Mouse (Mus musculus): Measurements from ENCODE around the gene Agl. TPM values are rescaled to one million over a fixed set of nuclear protein-coding genes. Genes with fewer than 3 reads are reported as not detected.

Agl gene
- polyA plus RNA-seq, 1 experiment = 8.9 TPM

- Histone ChIP-seq H3K4me1 (replicated peaks; ENCODE audit: control insufficient read depth, insufficient read depth, low read length) (peaks cover 7% of the 10 kb centered on the region), H3K27me3 (ENCODE audit: control insufficient read depth, insufficient read depth, low read length) (no peaks in the 10 kb centered on the region), H3K4me3 (ENCODE audit: control insufficient read depth, insufficient read depth, low read length) (no peak overlapping the region), H3K36me3 (ENCODE audit: control insufficient read depth, insufficient read depth, low read length) (no peaks in the 10 kb centered on the region), H3K27ac (ENCODE audit: control insufficient read depth, insufficient read depth, low read length) (no peak overlapping the region)
- TF ChIP-seq POLR2A (IDR thresholded peaks at IDR 0.05; ENCODE audit: control insufficient read depth, extremely low read depth, insufficient read depth, low read length, poor library complexity) (no peak), CTCF (IDR thresholded peaks at IDR 0.05; ENCODE audit: borderline replicate concordance, control insufficient read depth, extremely low read depth, insufficient read depth, low read length, poor library complexity) (no peak)
- WGBS = 95% methylated on average over 3 of the region's 3 CpGs
- DNase-seq = no peak
Observed at GRCm38 (mm10) chr3:116805866-116806265, 2.1 kb downstream of the Agl start.

DNA sequence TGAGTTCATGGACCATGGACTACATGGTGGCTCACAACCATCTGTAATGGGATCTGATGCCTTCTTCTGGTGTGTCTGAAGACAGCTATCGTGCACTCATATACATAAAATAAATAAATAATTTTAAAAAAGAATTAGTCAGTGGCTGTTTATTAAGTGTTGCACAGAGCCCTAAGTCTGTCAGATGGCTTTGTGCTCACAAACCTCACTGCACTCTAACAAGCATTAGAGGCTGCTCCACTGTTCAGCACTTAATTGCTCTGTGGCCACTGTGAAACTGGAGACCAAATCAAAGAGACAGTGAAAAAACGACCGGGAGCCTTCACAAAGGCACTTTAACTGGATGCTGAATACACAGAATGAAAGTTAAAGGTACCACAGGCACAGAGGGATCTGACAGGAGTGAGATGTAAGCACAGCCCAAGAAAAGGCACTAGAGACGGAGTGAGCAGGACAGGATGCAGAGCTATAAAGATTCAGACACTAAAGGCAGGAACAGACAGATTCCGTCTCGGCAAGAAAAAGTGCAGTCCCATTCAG, 3.1 kb downstream of the Agl start:
- Histone ChIP-seq H3K4me1 (replicated peaks; ENCODE audit: control insufficient read depth, insufficient read depth, low read length) (peaks cover 7% of the 10 kb centered on the region), H3K36me3 (ENCODE audit: control insufficient read depth, insufficient read depth, low read length) (no peaks in the 10 kb centered on the region), H3K27me3 (ENCODE audit: control insufficient read depth, insufficient read depth, low read length) (no peaks in the 10 kb centered on the region), H3K27ac (ENCODE audit: control insufficient read depth, insufficient read depth, low read length) (no peak overlapping the region), H3K4me3 (ENCODE audit: control insufficient read depth, insufficient read depth, low read length) (no peak overlapping the region)
- WGBS = 89% methylated on average over 6 of the region's 6 CpGs
- TF ChIP-seq POLR2A (IDR thresholded peaks at IDR 0.05; ENCODE audit: control insufficient read depth, extremely low read depth, insufficient read depth, low read length, poor library complexity) (no peak), CTCF (IDR thresholded peaks at IDR 0.05; ENCODE audit: borderline replicate concordance, control insufficient read depth, extremely low read depth, insufficient read depth, low read length, poor library complexity) (no peak)
- DNase-seq = no peak

DNA sequence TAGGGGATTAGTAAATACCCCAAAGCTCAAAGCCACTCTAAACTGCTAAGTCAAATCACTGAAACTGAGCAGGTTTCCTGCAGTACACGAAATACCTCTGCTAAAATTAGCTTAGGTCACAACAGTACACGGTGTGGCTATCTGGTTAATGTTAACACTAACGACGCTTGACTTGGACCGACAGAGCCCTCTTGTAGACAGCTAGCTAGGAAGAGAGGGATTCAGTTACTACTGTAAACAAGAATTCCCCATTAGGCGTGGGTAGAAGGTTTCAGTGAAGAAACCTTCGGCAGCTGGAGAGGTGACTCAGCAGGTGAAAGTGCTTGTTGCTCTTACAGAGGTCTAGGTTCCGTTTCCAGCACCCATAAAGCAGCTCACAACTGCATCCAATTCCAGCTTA, 6.2 kb downstream of the Agl start:
- H3K4me3 ChIP-seq (ENCODE audit: control insufficient read depth, insufficient read depth, low read length) = no peak overlapping the region
- TF ChIP-seq POLR2A (IDR thresholded peaks at IDR 0.05; ENCODE audit: control insufficient read depth, extremely low read depth, insufficient read depth, low read length, poor library complexity) = no peak
- no peak for TF ChIP-seq CTCF (IDR thresholded peaks at IDR 0.05; ENCODE audit: borderline replicate concordance, control insufficient read depth, extremely low read depth, insufficient read depth, low read length, poor library complexity)
- WGBS = 89% methylated on average over 8 of the region's 8 CpGs
- H3K27ac ChIP-seq (ENCODE audit: control insufficient read depth, insufficient read depth, low read length) = no peak overlapping the region
- no peak for DNase-seq
- no peaks in the 10 kb centered on the region for H3K27me3 ChIP-seq (ENCODE audit: control insufficient read depth, insufficient read depth, low read length)
- no peaks in the 10 kb centered on the region for H3K4me1 ChIP-seq (replicated peaks; ENCODE audit: control insufficient read depth, insufficient read depth, low read length)
- no peaks in the 10 kb centered on the region for H3K36me3 ChIP-seq (ENCODE audit: control insufficient read depth, insufficient read depth, low read length)

- Histone ChIP-seq H3K36me3 (ENCODE audit: control insufficient read depth, insufficient read depth, low read length) (no peaks in the 10 kb centered on the region), H3K27ac (ENCODE audit: control insufficient read depth, insufficient read depth, low read length) (no peak overlapping the region), H3K4me1 (replicated peaks; ENCODE audit: control insufficient read depth, insufficient read depth, low read length) (no peaks in the 10 kb centered on the region), H3K4me3 (ENCODE audit: control insufficient read depth, insufficient read depth, low read length) (no peak overlapping the region), H3K27me3 (ENCODE audit: control insufficient read depth, insufficient read depth, low read length) (no peaks in the 10 kb centered on the region)
- DNase-seq = no peak
- TF ChIP-seq CTCF (IDR thresholded peaks at IDR 0.05; ENCODE audit: borderline replicate concordance, control insufficient read depth, extremely low read depth, insufficient read depth, low read length, poor library complexity) = no peak
- no peak for TF ChIP-seq POLR2A (IDR thresholded peaks at IDR 0.05; ENCODE audit: control insufficient read depth, extremely low read depth, insufficient read depth, low read length, poor library complexity)
- 95% methylated on average over 4 of the region's 4 CpGs for WGBS
Observed at GRCm38 (mm10) chr3:116798821-116799510, 9.0 kb downstream of the Agl start.

GRCm38 (mm10) chr3:116788851-116789250, 19.1 kb downstream of the Agl start:
- Histone ChIP-seq H3K36me3 (ENCODE audit: control insufficient read depth, insufficient read depth, low read length) (0 out of 2 replicates have a peak, but pooled peaks cover 5% of the 10 kb centered on the region), H3K4me1 (replicated peaks; ENCODE audit: control insufficient read depth, insufficient read depth, low read length) (no peaks in the 10 kb centered on the region), H3K27me3 (ENCODE audit: control insufficient read depth, insufficient read depth, low read length) (no peaks in the 10 kb centered on the region), H3K4me3 (ENCODE audit: control insufficient read depth, insufficient read depth, low read length) (no peak overlapping the region), H3K27ac (ENCODE audit: control insufficient read depth, insufficient read depth, low read length) (no peak overlapping the region)
- no peak for TF ChIP-seq CTCF (IDR thresholded peaks at IDR 0.05; ENCODE audit: borderline replicate concordance, control insufficient read depth, extremely low read depth, insufficient read depth, low read length, poor library complexity)
- TF ChIP-seq POLR2A (IDR thresholded peaks at IDR 0.05; ENCODE audit: control insufficient read depth, extremely low read depth, insufficient read depth, low read length, poor library complexity) = no peak
- no peak for DNase-seq
- 95% methylated on average over 5 of the region's 5 CpGs for WGBS

GRCm38 (mm10) chr3:116786543-116786942, 21.4 kb downstream of the Agl start:
- DNase-seq = no peak
- no peak overlapping the region for H3K4me3 ChIP-seq (ENCODE audit: control insufficient read depth, insufficient read depth, low read length)
- no peaks in the 10 kb centered on the region for H3K4me1 ChIP-seq (replicated peaks; ENCODE audit: control insufficient read depth, insufficient read depth, low read length)
- no peak for TF ChIP-seq CTCF (IDR thresholded peaks at IDR 0.05; ENCODE audit: borderline replicate concordance, control insufficient read depth, extremely low read depth, insufficient read depth, low read length, poor library complexity)
- TF ChIP-seq POLR2A (IDR thresholded peaks at IDR 0.05; ENCODE audit: control insufficient read depth, extremely low read depth, insufficient read depth, low read length, poor library complexity) = no peak
- 96% methylated on average over 9 of the region's 9 CpGs for WGBS
- no peak overlapping the region for H3K27ac ChIP-seq (ENCODE audit: control insufficient read depth, insufficient read depth, low read length)
- H3K36me3 ChIP-seq (ENCODE audit: control insufficient read depth, insufficient read depth, low read length) = 0 out of 2 replicates have a peak, but pooled peaks cover 5% of the 10 kb centered on the region
- H3K27me3 ChIP-seq (ENCODE audit: control insufficient read depth, insufficient read depth, low read length) = no peaks in the 10 kb centered on the region

Data from thymus, adult 2 months (tissue).